Mouse (Mus musculus) adrenal gland, postnatal 14 days (tissue): ENCODE data around the gene Rex1bd. TPM values are rescaled to one million over a fixed set of nuclear protein-coding genes. Genes with fewer than 3 reads are reported as not detected.

Experiments
- DNase-seq: peaks from one replicate; pipeline ENCODE4 v3.0.0; 2021; ENCODE audit warnings: mixed read lengths
- long read RNA-seq, 2 experiments: library from polyadenylated mRNA; stranded (forward); transcript quantifications; one replicate each; pipeline ENCODE4 v2.0.0; 2021
- total RNA-seq: library from RNA; stranded (reverse); gene quantifications from 2 replicates; pipeline ENCODE4 v1.2.3, GENCODE M21; 2021

Gene Rex1bd
- total RNA-seq, result 116 and 123 TPM in 2 replicates
- long read RNA-seq, experiment 1, transcript Rex1bd-207 (3 exons, 542 nt), result major isoform, 80 of 173 reads
- long read RNA-seq, experiment 1, transcript Rex1bd-201 (5 exons, 671 nt), result minor isoform, 76 of 173 reads
- long read RNA-seq, experiment 1, partial matches to known transcripts, result 7 of 173 reads
- long read RNA-seq, experiment 1, other reads (novel, unspliced or antisense), result 4 of 173 reads
- long read RNA-seq, experiment 2, transcript Rex1bd-201 (5 exons, 671 nt), result minor isoform, 75 of 188 reads
- long read RNA-seq, experiment 2, transcript Rex1bd-204 (4 exons, 632 nt), result minor isoform, 7 of 188 reads
- long read RNA-seq, experiment 2, transcript Rex1bd-207 (3 exons, 542 nt), result major isoform, 96 of 188 reads
- long read RNA-seq, experiment 2, partial matches to known transcripts, result 2 of 188 reads
- long read RNA-seq, experiment 2, other reads (novel, unspliced or antisense), result 6 of 188 reads

GRCm38 (mm10) chr8:70506328-70507026 is at the start of gene Rex1bd:
Gene Rex1bd (minus strand): TSS chr8:70506752.
- peak; percentile 96 for DNase-seq

- DNase-seq, result no peak
Measured at GRCm38 (mm10) chr8:70555079-70555747, 48.7 kb upstream of the Rex1bd start.

GRCm38 (mm10) chr8:70553740-70554139 is 47.2 kb upstream of the Rex1bd start:
- peak; percentile 86 for DNase-seq

GRCm38 (mm10) chr8:70552836-70553235 is 46.3 kb upstream of the Rex1bd start:
- DNase-seq, result no peak

DNA sequence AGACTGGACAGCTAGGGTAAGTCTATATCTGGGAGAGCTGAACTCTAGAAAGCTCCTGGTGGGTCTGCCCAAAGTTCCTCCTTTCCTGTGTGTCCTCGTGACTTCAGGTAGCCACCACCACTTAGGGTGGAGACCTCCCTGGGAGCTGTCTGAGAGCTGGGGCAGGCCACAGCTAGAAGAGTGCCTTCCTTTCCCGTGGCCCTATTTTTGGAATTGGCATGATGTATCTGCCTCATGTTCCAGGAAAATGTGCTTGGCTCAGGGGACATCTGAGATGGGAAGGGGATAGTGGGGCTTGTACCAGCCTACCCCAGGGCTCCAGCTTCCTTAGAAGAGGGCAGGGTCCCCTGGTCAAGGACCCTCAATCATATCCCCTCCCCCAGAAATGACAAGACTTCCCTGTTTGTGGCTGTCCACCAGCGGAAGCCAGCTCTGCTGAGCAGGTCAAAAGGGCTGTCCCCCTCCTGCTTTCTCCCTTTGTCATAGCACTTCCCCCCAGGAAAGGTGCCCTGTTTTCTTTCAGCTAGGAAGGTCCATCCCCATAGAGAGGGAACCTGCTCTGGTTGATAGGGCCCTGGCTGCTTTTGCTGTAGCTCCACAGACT is 45.1 kb upstream of the Rex1bd start:
- no peak for DNase-seq

DNA sequence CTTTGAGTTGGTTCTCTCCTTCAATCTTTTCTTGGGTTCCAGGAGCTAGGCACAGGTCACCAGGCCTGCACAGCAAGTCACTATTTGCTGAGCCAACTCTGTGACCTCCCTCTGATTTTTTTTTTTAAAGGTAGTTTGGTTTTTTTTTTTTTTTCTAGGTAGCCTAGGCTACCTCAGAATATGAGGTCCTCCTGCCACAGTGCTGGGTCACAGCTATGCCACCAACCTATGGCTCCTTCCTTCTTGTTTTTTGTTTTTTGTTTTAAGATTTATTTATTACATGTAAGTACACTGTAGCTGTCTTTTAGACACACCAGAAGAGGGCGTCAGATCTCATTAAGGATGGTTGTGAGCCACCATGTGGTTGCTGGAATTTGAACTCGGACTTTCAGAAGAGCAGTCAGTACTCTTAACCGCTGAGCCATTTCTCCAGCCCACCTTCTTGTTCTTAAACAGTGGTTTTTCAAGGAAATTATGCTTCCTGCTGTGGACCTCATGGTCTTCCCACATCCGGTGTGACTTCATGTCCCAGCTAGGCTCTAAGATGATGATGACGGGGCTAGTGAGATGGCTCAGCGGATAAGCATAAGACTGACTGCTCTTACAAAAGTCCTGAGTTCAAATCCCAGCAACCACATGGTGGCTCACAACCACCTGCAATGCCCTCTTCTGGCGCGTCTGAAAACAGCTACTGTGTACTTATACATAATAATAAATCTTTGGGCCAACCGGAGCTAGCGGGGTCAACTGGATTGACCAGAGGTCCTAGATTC is 43.0 kb upstream of the Rex1bd start:
- no peak for DNase-seq

GRCm38 (mm10) chr8:70547762-70548161 is 41.2 kb upstream of the Rex1bd start:
- DNase-seq, result no peak

DNA sequence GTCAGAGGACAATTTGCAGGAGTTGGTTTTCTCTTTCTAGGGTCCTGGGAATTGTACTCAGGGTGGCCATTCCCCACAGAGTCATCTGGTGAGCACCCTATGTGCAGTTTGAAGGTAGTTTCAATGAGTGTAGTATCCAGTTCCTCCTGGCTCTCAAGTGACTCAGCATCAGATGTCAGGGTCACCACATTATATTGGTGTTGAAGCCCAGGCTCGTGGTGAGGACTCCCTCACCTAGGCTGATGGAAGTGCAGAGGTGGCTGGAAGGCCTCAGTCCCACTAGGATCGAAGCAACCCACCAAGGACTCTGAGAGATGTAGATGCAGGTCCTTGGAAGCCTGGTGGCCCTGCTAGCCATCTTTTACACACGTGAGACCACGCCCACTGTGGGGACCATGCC is 39.9 kb upstream of the Rex1bd start:
- DNase-seq, result no peak

DNA sequence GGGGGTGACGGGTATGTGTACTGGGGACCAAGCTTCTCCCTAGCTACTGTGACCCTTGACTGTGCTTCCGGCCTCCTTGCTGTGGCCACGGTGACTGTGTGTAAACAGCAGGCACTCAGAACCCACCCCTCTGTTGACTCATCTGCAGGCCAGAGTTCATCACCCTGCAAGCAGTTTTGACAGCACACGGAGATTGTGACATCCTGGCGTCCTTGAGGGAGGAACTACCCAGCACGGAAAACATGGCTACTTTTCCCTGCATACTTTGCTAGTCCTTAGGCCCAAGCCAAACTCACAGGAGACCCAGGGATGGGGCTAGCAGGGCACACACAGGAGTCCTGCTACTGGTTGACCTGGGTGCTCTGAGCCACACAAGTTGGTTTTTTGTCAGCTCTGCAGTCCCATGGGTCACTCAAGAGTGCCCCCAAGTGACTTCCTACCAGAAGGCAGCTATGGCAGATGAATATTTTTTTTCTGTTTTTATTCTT is 37.7 kb upstream of the Rex1bd start:
- peak; percentile 86 for DNase-seq

DNA sequence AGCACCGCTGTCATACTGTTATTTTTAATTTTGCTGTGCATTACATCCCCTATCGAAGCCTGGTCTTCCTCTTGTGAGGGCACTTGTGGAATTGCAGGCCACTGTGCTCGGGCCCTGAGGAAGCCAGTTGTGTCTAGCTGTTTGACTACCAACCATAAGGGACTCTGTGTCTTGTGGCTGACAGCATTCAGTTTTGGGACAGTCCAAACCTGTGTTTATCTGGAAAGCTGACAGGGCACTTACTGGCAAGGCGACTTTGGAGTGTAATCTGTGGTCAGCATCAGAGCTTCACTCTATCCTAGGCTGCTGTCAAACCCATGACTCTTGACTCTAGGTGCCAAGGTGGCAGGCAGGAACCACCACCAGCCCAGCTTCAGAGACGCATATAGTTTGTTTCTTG is 34.5 kb upstream of the Rex1bd start:
- DNase-seq, result no peak

GRCm38 (mm10) chr8:70540507-70541071 is 34.0 kb upstream of the Rex1bd start:
- DNase-seq, result no peak

DNA sequence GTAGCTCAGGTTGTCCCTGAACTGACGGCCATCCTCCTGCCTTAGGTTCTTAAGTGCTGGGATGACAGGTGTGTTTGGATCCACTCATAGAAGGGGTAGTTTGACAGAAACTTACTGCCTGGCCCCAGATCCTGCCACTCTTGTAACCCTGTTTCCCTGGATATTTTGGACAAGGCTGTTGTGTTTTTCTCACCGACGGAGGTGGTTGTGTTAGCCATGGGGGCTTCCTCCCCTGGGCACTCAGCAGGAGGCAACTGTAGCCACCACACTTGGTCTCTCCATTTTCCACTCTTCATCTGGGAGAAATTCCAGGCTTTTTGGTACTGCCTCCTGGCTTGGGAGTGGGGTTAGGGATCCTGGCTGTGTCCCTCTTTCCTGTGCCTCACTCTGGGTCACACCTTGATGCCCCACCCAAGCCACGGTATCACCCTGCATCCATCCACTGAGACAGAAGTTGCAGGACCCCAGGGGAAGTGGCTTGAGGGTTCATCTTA is 33.5 kb upstream of the Rex1bd start:
- DNase-seq, result no peak

DNA sequence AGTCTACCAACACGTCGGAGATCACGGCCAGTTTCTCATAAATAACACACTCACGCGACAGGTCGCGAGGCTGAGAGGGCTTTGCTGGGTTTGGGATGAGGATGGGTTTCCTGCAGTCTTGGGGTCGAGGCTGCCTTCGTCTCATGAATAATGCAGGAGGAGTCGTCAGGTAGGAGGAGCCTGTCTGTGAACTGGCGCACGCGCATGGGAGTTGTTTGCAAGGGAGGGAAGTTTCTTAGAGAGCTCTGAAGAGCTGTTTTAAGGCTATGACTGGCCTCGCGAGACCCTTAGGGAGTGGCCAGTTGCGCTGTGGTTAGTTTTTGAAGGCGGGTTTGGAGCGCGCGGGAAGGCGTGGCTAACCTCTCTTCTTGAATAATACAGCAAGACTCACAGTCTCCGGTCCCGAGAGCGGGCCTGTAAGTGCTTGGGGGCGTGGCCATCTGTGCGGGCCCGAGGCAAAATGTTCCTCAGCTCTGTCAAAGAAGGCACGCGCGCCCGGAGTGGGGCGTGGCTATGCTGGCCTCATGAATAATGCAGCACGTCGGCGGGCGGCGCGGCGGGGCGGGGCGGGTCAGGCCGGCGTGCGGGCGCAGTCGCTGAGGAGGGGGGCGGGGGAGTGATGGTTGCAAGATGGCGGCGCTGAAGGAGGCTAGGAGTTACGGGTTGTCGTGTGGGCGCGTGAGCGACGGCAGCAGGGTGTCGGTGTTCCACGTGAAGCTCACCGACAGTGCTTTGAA is 32.7 kb upstream of the Rex1bd start, which contains the start of gene Ell:
Gene Ell, plus strand, starts transcription at position 381 of the 737 bp plus-strand sequence.
- DNase-seq, result peak; percentile 100

DNA sequence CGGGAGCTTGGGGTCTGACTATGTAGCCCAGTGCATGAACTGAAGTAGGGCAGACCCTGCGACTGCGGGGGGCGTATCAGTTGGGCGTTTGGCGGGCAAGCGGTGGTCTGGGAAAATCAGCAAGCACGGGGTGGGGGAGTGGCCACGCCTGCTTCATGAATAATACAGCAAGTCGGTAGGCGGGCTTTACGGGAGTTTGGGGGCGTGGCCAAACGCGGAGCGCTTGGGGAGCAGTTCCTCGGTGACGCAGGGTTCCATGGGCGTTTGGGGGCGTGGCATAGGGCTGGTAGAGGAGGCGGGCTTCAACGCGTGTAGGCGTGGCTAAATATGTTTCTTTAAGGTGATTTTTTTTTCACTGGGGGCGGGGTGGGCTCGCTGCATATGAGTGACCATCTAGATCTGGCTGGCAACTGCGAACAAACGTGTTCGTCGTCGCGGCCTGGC is 32.1 kb upstream of the Rex1bd start:
- DNase-seq, result peak; percentile 100

DNA sequence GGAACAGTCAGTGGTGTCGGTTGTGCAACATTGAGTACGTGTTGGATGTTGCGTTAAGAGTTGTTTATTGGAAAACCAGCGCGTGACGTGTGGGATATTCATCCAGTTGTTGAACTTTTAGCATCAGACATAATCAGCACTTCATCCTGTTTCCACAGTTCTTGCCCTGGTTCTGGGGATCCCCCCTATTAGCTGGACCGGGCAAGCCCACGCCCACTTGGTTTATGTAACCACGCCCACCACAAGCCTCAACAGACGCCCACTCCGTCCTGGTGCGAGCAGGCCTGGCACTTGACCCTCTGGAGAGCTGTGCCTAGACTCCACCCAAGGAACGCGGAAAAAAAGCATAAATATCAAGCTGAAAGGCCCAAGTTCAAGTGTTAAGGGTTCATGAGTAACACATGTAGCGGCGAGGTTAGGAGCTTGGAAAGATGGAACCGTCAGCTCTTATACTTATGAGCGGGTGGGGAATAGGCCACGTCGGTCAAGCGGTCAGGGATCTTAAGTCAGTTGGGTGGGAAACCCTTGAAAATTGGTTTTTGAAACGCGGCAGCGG is 31.6 kb upstream of the Rex1bd start:
- peak; percentile 84 for DNase-seq

- DNase-seq, result no peak
Measured at GRCm38 (mm10) chr8:70535701-70536100, 29.1 kb upstream of the Rex1bd start.

DNA sequence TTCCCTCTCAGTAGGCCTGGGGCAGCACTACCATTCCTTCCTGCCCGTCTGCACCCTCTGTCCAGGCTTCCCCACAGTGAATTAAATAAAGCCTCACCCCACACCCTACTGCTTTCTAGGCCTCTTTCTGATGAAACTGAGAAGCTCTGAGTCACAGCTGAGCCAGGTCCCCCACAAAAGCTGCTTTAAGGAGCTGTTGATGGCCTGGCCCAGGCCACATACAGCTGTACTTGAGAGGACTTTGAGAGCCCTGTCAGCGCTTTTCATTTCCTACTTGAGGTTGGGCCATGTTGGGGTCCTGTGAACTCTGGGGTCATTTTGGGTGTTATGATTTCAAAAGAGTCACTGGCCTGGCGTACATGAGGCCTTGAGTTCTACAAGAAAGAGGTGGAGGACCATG is 28.7 kb upstream of the Rex1bd start:
- DNase-seq, result no peak

GRCm38 (mm10) chr8:70534281-70534680 is 27.7 kb upstream of the Rex1bd start:
- DNase-seq, result no peak

GRCm38 (mm10) chr8:70530314-70530713 is 23.8 kb upstream of the Rex1bd start:
- DNase-seq, result no peak

GRCm38 (mm10) chr8:70529741-70530161 is 23.2 kb upstream of the Rex1bd start:
- DNase-seq, result peak; percentile 65
